ENCODE assay signal across 13 mouse cellular contexts in the genomic region with DNA sequence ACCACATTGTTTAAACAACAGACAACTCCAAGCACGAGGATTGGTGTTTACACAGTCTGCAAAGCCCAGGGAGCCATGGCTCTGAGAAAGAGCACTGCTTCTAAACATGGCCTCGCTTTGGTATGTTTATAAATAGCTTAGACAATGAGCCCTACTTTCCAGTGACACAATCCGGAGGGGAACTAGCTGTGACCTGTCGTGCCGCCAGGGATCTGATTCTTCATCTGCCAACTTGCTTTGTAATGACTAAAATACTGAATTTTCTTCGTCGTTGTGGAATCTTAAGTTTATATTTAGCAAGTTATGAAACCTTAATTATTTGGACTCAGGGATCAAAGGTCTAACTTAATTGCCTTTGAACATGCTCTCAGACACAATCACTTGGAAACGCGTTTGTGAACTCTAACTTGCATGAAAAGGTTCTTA. TPM values are rescaled to one million over a fixed set of nuclear protein-coding genes. Genes with fewer than 3 reads are reported as not detected.
DNase-seq lines count a peak whose midpoint lies in the region; ATAC-seq lines count a peak whose summit lies in the region.
"Had no signal": no experiment of that assay in that cellular context is flagged by ENCODE, and none has a peak within 500 bp of the region (broad histone marks: within the 10 kb centered on the region; RNA-seq: fewer than 3 reads in every experiment).

No protein-coding gene starts in this region.

- DNase-seq in kidney, adult 11 months, result peak; percentile 51
- peak; percentile 57 to 75 for DNase-seq in kidney, adult 8-10 months
- DNase-seq in lung, postnatal 36 days, result peak; percentile 76
- DNase-seq in hindbrain, embryonic 11.5 days (ENCODE audit: low spot score), result no peak
- no peak for DNase-seq in cerebellum, postnatal 36 days
- DNase-seq in neural tube, embryonic 10.5 days (ENCODE audit: extremely low spot score, low spot score), result no peak
- DNase-seq: right cerebral cortex, postnatal 4 days; thymus, adult 18-20 months had no signal

- 68% methylated on average over 9 of the region's 9 CpGs for whole genome bisulfite sequencing in kidney, embryonic 15.5 days
- 41% methylated on average over 9 of the region's 9 CpGs for WGBS in embryonic facial prominence, embryonic 15.5 days
- 83% methylated on average over 9 of the region's 9 CpGs for WGBS in hindbrain, embryonic 11.5 days

- no peak overlapping the region for H3K4me2 ChIP-seq in kidney, embryonic 15.5 days
- no peak overlapping the region for H3K4me2 ChIP-seq in embryonic facial prominence, embryonic 15.5 days (replicated peaks)
- no peak overlapping the region for H3K4me2 ChIP-seq in hindbrain, embryonic 11.5 days (replicated peaks; ENCODE audit: low read depth, low read length)
- H3K4me2 ChIP-seq: limb, embryonic 15.5 days; midbrain, embryonic 11.5 days; neural tube, embryonic 12.5 days had no signal

- no peak for ATAC-seq in kidney, embryonic 15.5 days (replicated peaks; ENCODE audit: low FRiP score)
- no peak for ATAC-seq in embryonic facial prominence, embryonic 15.5 days (ENCODE audit: insufficient number of reproducible peaks, low FRiP score, low TSS enrichment, low read depth)
- no peak for ATAC-seq in hindbrain, embryonic 11.5 days (ENCODE audit: low FRiP score)

- no peak overlapping the region for H3K9ac ChIP-seq in kidney, embryonic 15.5 days
- no peak overlapping the region for H3K9ac ChIP-seq in embryonic facial prominence, embryonic 15.5 days
- no peak overlapping the region for H3K9ac ChIP-seq in hindbrain, embryonic 11.5 days (ENCODE audit: low read depth, low read length)
- H3K9ac ChIP-seq: limb, embryonic 15.5 days; neural tube, embryonic 12.5 days had no signal

- H3K4me3 ChIP-seq in kidney, embryonic 15.5 days (replicated peaks), result no peak overlapping the region
- H3K4me3 ChIP-seq in embryonic facial prominence, embryonic 15.5 days (replicated peaks), result no peak overlapping the region
- no peak overlapping the region for H3K4me3 ChIP-seq in hindbrain, embryonic 11.5 days (ENCODE audit: low read depth, low read length)
- H3K4me3 ChIP-seq: limb, embryonic 15.5 days; neural tube, embryonic 12.5 days had no signal

- peaks cover 39% of the 10 kb centered on the region for H3K36me3 ChIP-seq in kidney, embryonic 15.5 days
- H3K36me3 ChIP-seq in embryonic facial prominence, embryonic 15.5 days, result peaks cover 3% of the 10 kb centered on the region; the same call in 1 of the 2 replicates
- no peaks in the 10 kb centered on the region for H3K36me3 ChIP-seq in hindbrain, embryonic 11.5 days (ENCODE audit: control insufficient read depth, insufficient read depth, low read length)
- H3K36me3 ChIP-seq: neural tube, embryonic 12.5 days had no signal

- H3K27ac ChIP-seq in kidney, embryonic 15.5 days, result no peak overlapping the region
- 0 out of 2 replicates have a peak overlapping the region, but pooled peaks have one; percentile 17 for H3K27ac ChIP-seq in embryonic facial prominence, embryonic 15.5 days (replicated peaks)
- no peak overlapping the region for H3K27ac ChIP-seq in hindbrain, embryonic 11.5 days (ENCODE audit: low read depth, low read length)
- H3K27ac ChIP-seq: neural tube, embryonic 12.5 days had no signal

- H3K27me3 ChIP-seq in kidney, embryonic 15.5 days, result no peaks in the 10 kb centered on the region
- no peaks in the 10 kb centered on the region for H3K27me3 ChIP-seq in embryonic facial prominence, embryonic 15.5 days
- H3K27me3 ChIP-seq in hindbrain, embryonic 11.5 days (ENCODE audit: control insufficient read depth, insufficient read depth, low read length), result no peaks in the 10 kb centered on the region
- H3K27me3 ChIP-seq: limb, embryonic 15.5 days; neural tube, embryonic 12.5 days had no signal

- H3K9me3 ChIP-seq in kidney, embryonic 15.5 days (replicated peaks), result no peaks in the 10 kb centered on the region
- no peaks in the 10 kb centered on the region for H3K9me3 ChIP-seq in embryonic facial prominence, embryonic 15.5 days (replicated peaks)
- H3K9me3 ChIP-seq in hindbrain, embryonic 11.5 days (ENCODE audit: control insufficient read depth, low read length), result no peaks in the 10 kb centered on the region
- H3K9me3 ChIP-seq: limb, embryonic 15.5 days; neural tube, embryonic 12.5 days had no signal

- H3K4me1 ChIP-seq in kidney, embryonic 15.5 days, result 0 out of 2 replicates have a peak, but pooled peaks cover 7% of the 10 kb centered on the region
- peaks cover 11% of the 10 kb centered on the region; the same call in 1 of the 2 replicates for H3K4me1 ChIP-seq in embryonic facial prominence, embryonic 15.5 days
- H3K4me1 ChIP-seq in hindbrain, embryonic 11.5 days (replicated peaks; ENCODE audit: control insufficient read depth, insufficient read depth, low read length), result no peaks in the 10 kb centered on the region
- H3K4me1 ChIP-seq: neural tube, embryonic 12.5 days had no signal

RNA-seq across cellular contexts. Expression of a gene that starts 23.1 kb away (rescaled TPM):
- 51.0 and 52.8 TPM in 2 replicates for polyA plus RNA-seq in kidney, embryonic 15.5 days (2015; fragmentation: Nextera tagmentation; extraction: Ambion mirVana)
- 35.3 and 39.7 TPM in 2 replicates for polyA plus RNA-seq in embryonic facial prominence, embryonic 15.5 days (2015; fragmentation: Nextera tagmentation; extraction: Ambion mirVana)
- polyA plus RNA-seq in hindbrain, embryonic 11.5 days (2014; fragmentation: Nextera tagmentation; extraction: Ambion mirVana), result 36.0 and 38.2 TPM in 2 replicates

Comparison
In these comparisons a context has a peak if more than half of its experiments do, and no peak if none do; other contexts are left out.
1. DNase-seq: peak in kidney, adult 11 months (single experiment), kidney, adult 8-10 months (2 of 2) and lung, postnatal 36 days (single experiment); none in hindbrain, embryonic 11.5 days (single experiment), cerebellum, postnatal 36 days (0 of 2) and neural tube, embryonic 10.5 days (single experiment).